Mouse (Mus musculus) megakaryocyte progenitor cell, adult 5-6 weeks (primary cell): ENCODE results near the gene Slc22a15. TPM values are rescaled to one million over a fixed set of nuclear protein-coding genes. Genes with fewer than 3 reads are reported as not detected.
A peak's percentile ranks its signal among the peaks of the same experiment; 100 is the strongest.

Experiments
- ATAC-seq: replicated peaks from 2 replicates; pipeline ENCODE4 v1.8.0; 2016; ENCODE audit warnings: mild to moderate bottlenecking, moderate TSS enrichment, inconsistent platforms; ENCODE audit not compliant: poor library complexity
- total RNA-seq, 2 experiments: library from RNA; stranded (forward) in 1 of 2; stranded (reverse) in 1 of 2; fragments of 157-497, 149-512 nt in 1 of 2; fragments of 200-1000 nt in 1 of 2; gene quantifications; 2 replicates each; pipeline versions ENCODE4 v1.2.3 to v1.2.4; 2015 to 2017

Gene Slc22a15
- total RNA-seq (2015) (9.5 and 12.9 TPM in 2 replicates), total RNA-seq (2017) (5.4 and 7.4 TPM in 2 replicates)

- ATAC-seq = peak; percentile 87
Measured at GRCm38 (mm10) chr3:101923843-101924740, at the start of gene Slc22a15. Gene Slc22a15, minus strand, starts transcription at chr3:101924453.

GRCm38 (mm10) chr3:101966825-101967558, 42.7 kb upstream of the Slc22a15 start:
- ATAC-seq = no peak

GRCm38 (mm10) chr3:101964352-101964751, 40.1 kb upstream of the Slc22a15 start:
- ATAC-seq = no peak

- no peak for ATAC-seq
Measured at GRCm38 (mm10) chr3:101963501-101963900, 39.2 kb upstream of the Slc22a15 start.

- no peak for ATAC-seq
Measured at GRCm38 (mm10) chr3:101961146-101961835, 37.0 kb upstream of the Slc22a15 start.

- peak; percentile 81 for ATAC-seq
Measured at GRCm38 (mm10) chr3:101958047-101958446, 33.8 kb upstream of the Slc22a15 start.

GRCm38 (mm10) chr3:101953506-101953905, 29.3 kb upstream of the Slc22a15 start:
- ATAC-seq = no peak

GRCm38 (mm10) chr3:101952577-101952976, 28.3 kb upstream of the Slc22a15 start:
- no peak for ATAC-seq

- peak; percentile 92 for ATAC-seq
Measured at GRCm38 (mm10) chr3:101948572-101948971, 24.3 kb upstream of the Slc22a15 start.

- no peak for ATAC-seq
Measured at GRCm38 (mm10) chr3:101947250-101947649, 23.0 kb upstream of the Slc22a15 start.

GRCm38 (mm10) chr3:101945257-101945656, 21.0 kb upstream of the Slc22a15 start:
- ATAC-seq = no peak

- ATAC-seq = no peak
Measured at GRCm38 (mm10) chr3:101940418-101940817, 16.2 kb upstream of the Slc22a15 start.

- ATAC-seq = no peak
Measured at GRCm38 (mm10) chr3:101939865-101940264, 15.6 kb upstream of the Slc22a15 start.

GRCm38 (mm10) chr3:101939152-101939551, 14.9 kb upstream of the Slc22a15 start:
- ATAC-seq = peak; percentile 95

GRCm38 (mm10) chr3:101936369-101936768, 12.1 kb upstream of the Slc22a15 start:
- no peak for ATAC-seq

- ATAC-seq = no peak
Measured at GRCm38 (mm10) chr3:101933820-101934219, 9.6 kb upstream of the Slc22a15 start.

- ATAC-seq = no peak
Measured at GRCm38 (mm10) chr3:101929105-101929876, 5.0 kb upstream of the Slc22a15 start.

- ATAC-seq = no peak
Measured at GRCm38 (mm10) chr3:101926636-101927035, 2.4 kb upstream of the Slc22a15 start.

- peak; percentile 38 for ATAC-seq
Measured at GRCm38 (mm10) chr3:101925663-101926062, 1.4 kb upstream of the Slc22a15 start.

GRCm38 (mm10) chr3:101922366-101922765, 1.9 kb downstream of the Slc22a15 start:
- ATAC-seq = no peak
